25 mouse cellular contexts compared by ENCODE assay signal in the genomic region with DNA sequence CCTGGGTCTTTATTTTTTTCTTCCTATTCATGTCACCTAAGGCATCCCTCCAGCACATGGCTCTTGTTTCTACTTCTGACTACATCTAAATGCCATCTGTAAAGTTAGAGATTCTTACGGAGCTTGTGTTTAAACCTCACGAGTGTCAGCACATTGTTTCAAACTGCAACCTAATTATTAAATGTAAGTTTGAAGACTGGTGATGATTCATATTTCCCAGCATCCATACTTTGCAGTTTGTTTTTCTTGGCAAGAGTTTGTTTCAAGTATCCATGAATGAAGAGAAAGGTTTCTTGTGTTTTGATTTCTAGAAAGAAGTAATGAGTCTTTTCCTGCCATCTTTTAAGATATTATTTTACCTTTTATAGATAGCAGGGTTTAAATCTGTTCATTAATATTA.
A peak's percentile ranks its signal among the peaks of the same experiment; 100 is the strongest.
DNase-seq lines count a peak whose midpoint lies in the region; ATAC-seq and TF ChIP-seq lines count a peak whose summit lies in the region.
"Had no signal": no experiment of that assay in that cellular context is flagged by ENCODE, and none has a peak within 500 bp of the region (broad histone marks: within the 10 kb centered on the region; RNA-seq: fewer than 3 reads in every experiment).

No protein-coding gene starts in this region.

- no peak overlapping the region for H3K4me2 ChIP-seq in heart, postnatal 0 days (ENCODE audit: low read depth, low read length)
- H3K4me2 ChIP-seq: embryonic facial prominence, embryonic 12.5 days; forebrain, embryonic 13.5 days; heart, embryonic 11.5 days; hindbrain, embryonic 15.5 days had no signal

- no peaks in the 10 kb centered on the region for H3K36me3 ChIP-seq in heart, postnatal 0 days (replicated peaks; ENCODE audit: control insufficient read depth, insufficient read depth, low read length)
- H3K36me3 ChIP-seq: embryonic facial prominence, embryonic 12.5 days; hindbrain, embryonic 15.5 days had no signal

- TF ChIP-seq EP300 in heart, postnatal 0 days (IDR thresholded peaks at IDR 0.05; ENCODE audit: low read depth), result no peak

- H3K9ac ChIP-seq in heart, postnatal 0 days (replicated peaks; ENCODE audit: low read depth, low read length), result no peak overlapping the region
- H3K9ac ChIP-seq: embryonic facial prominence, embryonic 12.5 days; forebrain, embryonic 13.5 days; forebrain, postnatal 0 days; hindbrain, embryonic 15.5 days had no signal

- H3K9me3 ChIP-seq in heart, postnatal 0 days (replicated peaks; ENCODE audit: control insufficient read depth, low read length), result no peaks in the 10 kb centered on the region
- H3K9me3 ChIP-seq: embryonic facial prominence, embryonic 12.5 days; G1E; hindbrain, embryonic 15.5 days had no signal

- ATAC-seq in heart, postnatal 0 days (ENCODE audit: insufficient read depth, low read depth), result no peak
- ATAC-seq: activated CD4-positive, CD25-positive, alpha-beta regulatory T cell, adult 4 months; CD4-positive, CD25-positive, alpha-beta regulatory T cell, adult 4 months; forebrain, embryonic 13.5 days; forebrain, postnatal 0 days; intestine, embryonic 16.5 days; Patski had no signal

- TF ChIP-seq CTCF in heart, postnatal 0 days (IDR thresholded peaks at IDR 0.05; ENCODE audit: low read depth), result no peak

- no peaks in the 10 kb centered on the region for H3K27me3 ChIP-seq in heart, postnatal 0 days (ENCODE audit: control insufficient read depth, insufficient read depth, low read length)
- H3K27me3 ChIP-seq: embryonic facial prominence, embryonic 12.5 days; forebrain, embryonic 13.5 days; hindbrain, embryonic 15.5 days; Patski had no signal

- 63% methylated on average over 2 of the region's 2 CpGs for WGBS in heart, postnatal 0 days

- H3K4me3 ChIP-seq in heart, postnatal 0 days (ENCODE audit: low read depth, low read length), result no peak overlapping the region
- H3K4me3 ChIP-seq: embryonic facial prominence, embryonic 12.5 days; forebrain, embryonic 13.5 days; gastrocnemius, adult 2 months; heart, adult 2 months; hindbrain, embryonic 15.5 days had no signal

- H3K4me1 ChIP-seq in heart, postnatal 0 days (ENCODE audit: control insufficient read depth, insufficient read depth), result peaks cover 4% of the 10 kb centered on the region; the same call in 1 of the 2 replicates
- H3K4me1 ChIP-seq: embryonic facial prominence, embryonic 12.5 days; forebrain, embryonic 13.5 days; hindbrain, embryonic 15.5 days had no signal

- peak; percentile 35 for DNase-seq in heart, postnatal 0 days (ENCODE audit: low spot score)
- no peak for DNase-seq in heart, adult 11 months
- DNase-seq in Muller cell, postnatal 12 days (ENCODE audit: inconsistent ontology term), result peak; percentile 61
- DNase-seq in fibroblast of lung, adult 2 months (ENCODE audit: low read depth), result peak; percentile 31
- no peak for DNase-seq in cerebellum, adult 8-10 months
- no peak for DNase-seq in spleen, adult 12 weeks (ENCODE audit: low spot score)
- DNase-seq in embryo, embryonic 11 days, result no peak
- DNase-seq: adrenal gland, adult 2 months; adrenal gland, postnatal 36 days; cerebellum, adult 2 months; cerebellum, postnatal 14 days; forebrain, postnatal 0 days; gastrocnemius, adult 2 months; gastrocnemius, postnatal 36 days; heart, adult 2 months; heart, postnatal 36 days had no signal

- no peak overlapping the region for H3K27ac ChIP-seq in heart, postnatal 0 days (ENCODE audit: low read depth)
- H3K27ac ChIP-seq: embryonic facial prominence, embryonic 12.5 days; forebrain, embryonic 13.5 days; gastrocnemius, adult 2 months; heart, adult 2 months; hindbrain, embryonic 15.5 days had no signal

Comparison
In these comparisons a context has a peak if more than half of its experiments do, and no peak if none do; other contexts are left out.
1. DNase-seq: peak in heart, postnatal 0 days (single experiment), Muller cell, postnatal 12 days (single experiment) and fibroblast of lung, adult 2 months (single experiment); none in heart, adult 11 months (single experiment), cerebellum, adult 8-10 months (single experiment), spleen, adult 12 weeks (single experiment) and embryo, embryonic 11 days (single experiment).